Mouse (Mus musculus) right cerebral cortex, adult 2 months (tissue): ENCODE measurements around the gene Tekt2.

Experiments used
- DNase-seq, 2 experiments: peaks; one replicate each; pipeline ENCODE4 v3.0.0; 2021 to 2022; ENCODE audit warnings: low spot score in 2 of 2

The Tekt2 gene

DNA sequence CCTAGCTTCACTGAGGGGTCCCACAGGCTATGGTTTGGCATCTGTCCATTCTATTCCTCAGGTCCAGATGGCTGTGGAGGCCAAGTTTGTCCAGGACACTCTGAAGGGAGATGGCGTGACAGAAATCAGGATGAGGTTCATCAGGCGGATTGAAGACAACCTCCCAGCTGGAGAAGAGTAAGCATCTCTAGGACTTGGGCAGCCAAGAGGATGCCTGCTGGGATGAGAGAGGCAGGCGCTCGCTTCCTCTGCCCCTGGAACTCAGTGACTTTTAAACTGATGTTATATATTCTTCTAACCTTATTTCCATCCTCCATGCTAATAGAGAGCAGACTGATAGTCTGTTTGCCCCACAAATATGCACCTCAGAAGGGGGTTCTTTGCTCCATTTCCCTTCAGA is 50.4 kb downstream of the Tekt2 start:
- no peak for DNase-seq

DNA sequence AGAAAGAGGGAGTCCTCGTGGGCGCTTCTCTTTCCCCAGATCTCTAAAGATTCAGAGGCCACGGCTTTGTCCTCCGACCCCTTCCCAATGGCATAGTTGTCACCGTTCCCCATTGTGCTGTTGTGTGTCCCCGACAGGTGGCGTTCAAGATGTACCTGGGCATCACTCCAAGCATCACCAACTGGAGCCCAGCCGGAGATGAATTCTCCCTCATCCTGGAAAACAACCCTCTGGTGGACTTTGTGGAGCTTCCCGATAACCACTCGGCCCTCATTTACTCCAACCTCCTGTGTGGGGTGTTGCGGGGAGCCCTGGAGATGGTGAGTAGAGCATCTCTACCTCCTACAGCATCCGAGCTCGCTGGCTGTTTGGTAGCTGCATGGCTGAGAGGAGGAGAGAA is 51.7 kb downstream of the Tekt2 start:
- DNase-seq: no peak
